ENCODE assay signal across 12 mouse cellular contexts in the genomic region with DNA sequence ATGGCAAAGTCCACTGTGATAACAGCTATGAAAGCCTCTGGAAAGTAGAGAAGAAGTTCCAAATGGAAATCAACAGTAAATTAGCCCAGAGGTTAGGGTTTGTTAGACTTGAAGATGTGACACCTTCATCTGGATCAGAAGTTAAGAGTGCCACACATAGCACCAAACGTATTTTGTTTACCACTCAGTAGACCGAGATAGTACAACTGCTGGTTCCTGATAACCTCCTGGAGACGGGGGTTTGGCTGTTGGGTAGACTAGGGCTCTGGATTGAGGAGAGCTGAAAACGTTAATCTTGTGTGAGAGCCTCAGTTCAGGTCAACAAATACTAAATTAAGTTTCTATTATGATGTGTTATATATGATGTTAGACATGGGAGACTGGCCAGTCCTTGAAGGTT. TPM values are rescaled to one million over a fixed set of nuclear protein-coding genes. Genes with fewer than 3 reads are reported as not detected.
DNase-seq lines count a peak whose midpoint lies in the region; ATAC-seq lines count a peak whose summit lies in the region.
"Had no signal": no experiment of that assay in that cellular context is flagged by ENCODE, and none has a peak within 500 bp of the region (broad histone marks: within the 10 kb centered on the region; RNA-seq: fewer than 3 reads in every experiment).

No protein-coding gene starts in this region.

- peaks cover 52% of the 10 kb centered on the region for H3K4me1 ChIP-seq in forebrain, embryonic 10.5 days
- peaks cover 24% of the 10 kb centered on the region for H3K4me1 ChIP-seq in forebrain, embryonic 16.5 days (replicated peaks; ENCODE audit: control insufficient read depth, insufficient read depth, low read length)

- H3K9ac ChIP-seq in forebrain, embryonic 16.5 days (replicated peaks; ENCODE audit: low read depth, low read length) = no peak overlapping the region

- peak overlapping the region; percentile 91; the same call in 1 of the 2 replicates for H3K4me3 ChIP-seq in forebrain, embryonic 10.5 days
- H3K4me3 ChIP-seq in forebrain, embryonic 16.5 days (replicated peaks; ENCODE audit: low read length) = no peak overlapping the region

- peaks cover 13% of the 10 kb centered on the region for H3K27me3 ChIP-seq in forebrain, embryonic 10.5 days (ENCODE audit: poor library complexity, severe bottlenecking)
- H3K27me3 ChIP-seq in forebrain, embryonic 16.5 days (replicated peaks; ENCODE audit: control insufficient read depth, insufficient read depth, low read length) = no peaks in the 10 kb centered on the region

- WGBS in forebrain, embryonic 10.5 days = 91% methylated on average over 4 of the region's 4 CpGs
- WGBS in forebrain, embryonic 16.5 days = 91% methylated on average over 4 of the region's 4 CpGs

- H3K4me2 ChIP-seq in forebrain, embryonic 16.5 days (ENCODE audit: low read length) = no peak overlapping the region

- no peak overlapping the region for H3K27ac ChIP-seq in forebrain, embryonic 10.5 days
- H3K27ac ChIP-seq in forebrain, embryonic 16.5 days (ENCODE audit: low read length) = no peak overlapping the region

- no peaks in the 10 kb centered on the region; the same call in 1 of the 2 replicates for H3K36me3 ChIP-seq in forebrain, embryonic 10.5 days (replicated peaks)
- no peaks in the 10 kb centered on the region for H3K36me3 ChIP-seq in forebrain, embryonic 16.5 days (ENCODE audit: control insufficient read depth, insufficient read depth)

- no peak for DNase-seq in forebrain, embryonic 10.5 days (ENCODE audit: extremely low spot score, low spot score)
- DNase-seq in spleen, adult 12 weeks (ENCODE audit: low spot score) = peak; percentile 54
- DNase-seq in spleen, adult 18-20 months = no peak
- DNase-seq in liver = peak; percentile 81
- DNase-seq in spleen, postnatal 10 days (ENCODE audit: low spot score in 2 of 2) = peak; percentile 39 to 62
- DNase-seq in kidney, postnatal 36 days = no peak
- DNase-seq in cerebellum, postnatal 4 days (ENCODE audit: low spot score in 2 of 2) = no peak
- DNase-seq: adrenal gland, postnatal 36 days; embryo, embryonic 11 days; gastrocnemius, postnatal 10 days; kidney, adult 11 months had no signal

- no peaks in the 10 kb centered on the region for H3K9me3 ChIP-seq in forebrain, embryonic 10.5 days
- H3K9me3 ChIP-seq in forebrain, embryonic 16.5 days (ENCODE audit: control insufficient read depth, low read length) = no peaks in the 10 kb centered on the region

- no peak for ATAC-seq in forebrain, embryonic 16.5 days

RNA-seq across cellular contexts. Expression of a gene that starts 2.1 kb away (rescaled TPM):
- 12.9 TPM in 2 replicates for polyA plus RNA-seq in forebrain, embryonic 10.5 days (2016; fragmentation: Nextera tagmentation; extraction: Ambion mirVana)
- polyA plus RNA-seq in forebrain, embryonic 16.5 days (2015; fragmentation: Nextera tagmentation; extraction: Ambion mirVana) = 8.8 and 9.0 TPM in 2 replicates

RNA-seq across cellular contexts. Expression of a gene that starts 2.3 kb away (rescaled TPM):
- polyA plus RNA-seq in forebrain, embryonic 10.5 days (2016; fragmentation: Nextera tagmentation; extraction: Ambion mirVana) = 0.37 and 0.68 TPM in 2 replicates
- 0.17 TPM in 1 of 2 replicates, not detected in the other for polyA plus RNA-seq in forebrain, embryonic 16.5 days (2015; fragmentation: Nextera tagmentation; extraction: Ambion mirVana)

RNA-seq across cellular contexts. Expression of a gene that starts 54.2 kb away (rescaled TPM):
- polyA plus RNA-seq in forebrain, embryonic 10.5 days (2016; fragmentation: Nextera tagmentation; extraction: Ambion mirVana) = 184 and 188 TPM in 2 replicates
- 207 and 229 TPM in 2 replicates for polyA plus RNA-seq in forebrain, embryonic 16.5 days (2015; fragmentation: Nextera tagmentation; extraction: Ambion mirVana)

Comparison
In these comparisons a context has a peak if more than half of its experiments do, and no peak if none do; other contexts are left out.
1. DNase-seq: peak in spleen, adult 12 weeks (single experiment), liver (single experiment) and spleen, postnatal 10 days (2 of 2); none in forebrain, embryonic 10.5 days (single experiment), spleen, adult 18-20 months (0 of 2), kidney, postnatal 36 days (0 of 2) and cerebellum, postnatal 4 days (0 of 2).